Mouse (Mus musculus) T-helper 17 cell (primary cell): ENCODE results near the gene Orm3.

ENCODE experiments used
- in situ Hi-C, 2 experiments: fragments of 300-600 bp; cut with MboI, MseI; formaldehyde crosslinking; loops; 1 replicate in 1 of 2; 2 replicates in 1 of 2; pipeline ENCODE4 v1.15.1; 2025; ENCODE audit warnings: high pct_unique_total_duplicates in 2 of 2

Gene Orm3

DNA sequence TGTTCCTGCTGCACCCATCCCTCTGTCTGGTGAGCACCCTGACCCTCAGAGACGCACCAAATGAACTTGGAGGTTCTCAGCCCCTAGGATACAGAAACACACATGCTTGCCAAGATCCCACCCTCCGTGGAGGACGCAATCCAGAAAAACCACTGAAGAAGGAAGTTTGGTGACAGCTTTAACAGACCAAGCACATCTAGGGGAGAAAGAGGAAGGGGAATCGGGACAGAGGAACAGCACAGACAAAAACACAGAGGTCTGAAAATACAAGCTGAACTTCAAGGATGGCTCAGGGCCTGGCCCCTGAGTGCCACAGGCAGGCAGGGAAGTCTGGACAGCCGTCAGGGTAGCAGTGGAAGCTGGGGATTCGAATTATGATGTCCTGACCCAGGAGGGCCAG, 45.7 kb downstream of the Orm3 start:
- in situ Hi-C loops: loop anchor here (5.0 to 10.0 kb wide), 2 partner anchors 96 to 453 kb away; partner anchors contain the start of gene Whrn (in 1 of the 2)

GRCm38 (mm10) chr4:63402056-63402455, 46.1 kb downstream of the Orm3 start:
- in situ Hi-C loops: loop anchor here (5.0 to 10.0 kb wide), 2 partner anchors 95 to 453 kb away; partner anchors contain the start of gene Whrn (in 1 of the 2)

DNA sequence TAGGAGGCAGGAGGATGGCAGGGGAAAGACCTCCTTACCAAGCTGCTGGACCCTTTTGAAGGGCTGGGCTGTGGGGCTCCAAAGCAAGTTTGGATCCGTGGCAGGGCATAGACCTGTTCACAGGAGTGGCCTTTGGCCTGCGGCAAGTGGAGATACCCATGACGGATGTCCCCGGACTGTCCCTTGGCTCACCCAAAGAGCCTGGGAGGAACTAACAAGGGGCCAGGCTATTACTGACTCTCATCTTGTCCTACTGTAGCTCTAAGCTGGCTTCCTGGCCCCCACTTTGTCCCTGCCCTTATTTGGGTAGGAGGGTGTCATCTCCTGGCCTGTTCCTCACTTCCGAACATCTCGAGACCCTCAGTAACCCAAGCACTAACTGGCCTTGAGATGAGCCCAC, 46.6 kb downstream of the Orm3 start:
- in situ Hi-C loops: loop anchor here (5.0 to 10.0 kb wide), 2 partner anchors 95 to 452 kb away; partner anchors contain the start of gene Whrn (in 1 of the 2)

- in situ Hi-C loops: loop anchor here (5.0 to 10.0 kb wide), 2 partner anchors 94 to 452 kb away; partner anchors contain the start of gene Whrn (in 1 of the 2)
Observed at GRCm38 (mm10) chr4:63403040-63403959, 47.3 kb downstream of the Orm3 start, which contains the start of gene Akna. Gene Akna, minus strand, starts transcription at chr4:63403354.

GRCm38 (mm10) chr4:63404205-63404604, 48.2 kb downstream of the Orm3 start:
- in situ Hi-C loops: loop anchor here (5.0 to 10.0 kb wide), 2 partner anchors 93 to 451 kb away; partner anchors contain the start of gene Whrn (in 1 of the 2)

- in situ Hi-C loops: loop anchor here (5.0 to 10.0 kb wide), 3 partner anchors 33 to 537 kb away; no protein-coding TSS in a partner anchor
Observed at GRCm38 (mm10) chr4:63405051-63405450, 49.1 kb downstream of the Orm3 start.

DNA sequence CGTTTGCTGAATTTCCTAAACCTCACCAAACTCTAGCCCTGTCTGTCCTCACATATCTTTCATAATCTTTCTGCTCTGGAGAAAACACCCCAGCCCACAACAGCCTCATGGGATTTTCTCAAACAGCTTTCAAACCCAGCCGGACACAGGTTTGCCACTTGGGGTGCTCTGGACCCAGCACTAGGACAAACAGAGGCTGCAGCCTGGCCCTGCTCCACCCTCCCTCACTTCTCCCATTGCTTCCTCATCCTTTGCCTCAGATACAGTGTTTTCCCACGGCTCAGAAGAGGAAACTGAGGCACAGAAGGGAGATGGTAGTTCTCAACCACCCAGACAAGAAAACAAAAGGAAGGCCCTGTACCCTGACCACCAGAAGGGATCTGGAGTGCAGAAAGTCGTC, 49.7 kb downstream of the Orm3 start:
- in situ Hi-C loops: loop anchor here (5.0 to 10.0 kb wide), 3 partner anchors 33 to 537 kb away; no protein-coding TSS in a partner anchor

GRCm38 (mm10) chr4:63408247-63408646, 52.3 kb downstream of the Orm3 start:
- in situ Hi-C loops: loop anchor here (5.0 to 10.0 kb wide), 3 partner anchors 36 to 534 kb away; no protein-coding TSS in a partner anchor

- in situ Hi-C loops: loop anchor here (5.0 to 10.0 kb wide), 3 partner anchors 36 to 534 kb away; no protein-coding TSS in a partner anchor
Observed at GRCm38 (mm10) chr4:63408649-63409048, 52.7 kb downstream of the Orm3 start.
